Mouse (Mus musculus) testis, adult 2 months (tissue): ENCODE measurements around the gene Tectb. TPM values are rescaled to one million over a fixed set of nuclear protein-coding genes. Genes with fewer than 3 reads are reported as not detected.

Experiments
- H3K27ac ChIP-seq: fragments of 200-500 bp; 2 replicates; pipeline ENCODE4 v1.5.1; 2012; ENCODE audit warnings: low read depth, low read length; ENCODE audit not compliant: control insufficient read depth, insufficient read depth
- H3K27me3 ChIP-seq: fragments of 200-500 bp; 2 replicates; pipeline ENCODE4 v1.6.1; 2012; ENCODE audit warnings: mild to moderate bottlenecking, low read length, moderate library complexity; ENCODE audit not compliant: control insufficient read depth, insufficient read depth
- H3K36me3 ChIP-seq: fragments of 200-500 bp; 2 replicates; pipeline ENCODE4 v1.6.1; 2012; ENCODE audit warnings: mild to moderate bottlenecking, low read length; ENCODE audit not compliant: control insufficient read depth, insufficient read depth
- H3K4me1 ChIP-seq: fragments of 200-500 bp; 2 replicates; pipeline ENCODE4 v1.6.1; 2012; ENCODE audit warnings: low read length; ENCODE audit not compliant: control insufficient read depth, insufficient read depth
- H3K4me3 ChIP-seq: fragments of 200-500 bp; 2 replicates; pipeline ENCODE4 v1.5.1; 2012; ENCODE audit warnings: low read depth, mild to moderate bottlenecking, low read length, moderate library complexity, mixed read lengths; ENCODE audit not compliant: control insufficient read depth
- CTCF ChIP-seq: fragments of 200-500 bp; IDR thresholded peaks from 2 replicates; pipeline ENCODE4 v1.5.1; 2012; ENCODE audit warnings: low read depth, mild to moderate bottlenecking, inconsistent platforms, low read length, moderate library complexity; ENCODE audit not compliant: control insufficient read depth, insufficient read depth, insufficient replicate concordance
- POLR2A ChIP-seq: fragments of 200-500 bp; IDR thresholded peaks from 2 replicates; pipeline ENCODE4 v1.6.1; 2012; ENCODE audit warnings: low read depth, mild to moderate bottlenecking, inconsistent platforms, low read length, moderate library complexity; ENCODE audit not compliant: control insufficient read depth
- polyA plus RNA-seq: library from polyadenylated mRNA; depleted of rRNA; stranded (reverse); fragments of >200 nt; gene quantifications from 2 replicates; pipeline ENCODE4 v1.2.3, GENCODE M21; 2012

Gene Tectb
- polyA plus RNA-seq, 1 experiment, result 0.30 TPM

- H3K4me3 ChIP-seq, result no peak overlapping the region
- H3K36me3 ChIP-seq, result no peaks in the 10 kb centered on the region
- H3K27ac ChIP-seq, result peak overlapping the region; percentile 49; the same call in 1 of the 2 replicates
- H3K4me1 ChIP-seq, result peaks cover 6% of the 10 kb centered on the region
- H3K27me3 ChIP-seq, result no peaks in the 10 kb centered on the region
- TF ChIP-seq POLR2A (no peak), CTCF (no peak)
Observed at GRCm38 (mm10) chr19:55194520-55195170, 14.1 kb downstream of the Tectb start.

GRCm38 (mm10) chr19:55195574-55195973 is 15.0 kb downstream of the Tectb start:
- Histone ChIP-seq H3K4me3 (no peak overlapping the region), H3K27ac (no peak overlapping the region), H3K27me3 (no peaks in the 10 kb centered on the region), H3K36me3 (no peaks in the 10 kb centered on the region), H3K4me1 (peaks cover 6% of the 10 kb centered on the region)
- TF ChIP-seq POLR2A (no peak), CTCF (no peak)

GRCm38 (mm10) chr19:55198303-55198702 is 17.8 kb downstream of the Tectb start:
- Histone ChIP-seq H3K36me3 (no peaks in the 10 kb centered on the region), H3K27ac (no peak overlapping the region), H3K27me3 (no peaks in the 10 kb centered on the region), H3K4me3 (no peak overlapping the region), H3K4me1 (peaks cover 4% of the 10 kb centered on the region; the same call in 1 of the 2 replicates)
- TF ChIP-seq POLR2A (no peak), CTCF (peak; percentile 56; the same call in 1 of the 2 replicates)

- Histone ChIP-seq H3K36me3 (no peaks in the 10 kb centered on the region), H3K27me3 (no peaks in the 10 kb centered on the region), H3K4me1 (peaks cover 6% of the 10 kb centered on the region), H3K4me3 (no peak overlapping the region), H3K27ac (no peak overlapping the region)
- TF ChIP-seq POLR2A, result no peak
- no peak for TF ChIP-seq CTCF
Observed at GRCm38 (mm10) chr19:55206482-55207138, 26.1 kb downstream of the Tectb start.

GRCm38 (mm10) chr19:55207205-55207604 is 26.7 kb downstream of the Tectb start:
- peaks cover 6% of the 10 kb centered on the region for H3K4me1 ChIP-seq
- TF ChIP-seq CTCF, result no peak
- no peak for TF ChIP-seq POLR2A
- H3K27ac ChIP-seq, result no peak overlapping the region
- H3K36me3 ChIP-seq, result no peaks in the 10 kb centered on the region
- no peaks in the 10 kb centered on the region for H3K27me3 ChIP-seq
- no peak overlapping the region for H3K4me3 ChIP-seq

- Histone ChIP-seq H3K4me3 (no peak overlapping the region; the same call in 1 of the 2 replicates), H3K27me3 (no peaks in the 10 kb centered on the region), H3K36me3 (no peaks in the 10 kb centered on the region), H3K4me1 (peaks cover 6% of the 10 kb centered on the region), H3K27ac (no peak overlapping the region)
- TF ChIP-seq POLR2A (no peak), CTCF (no peak)
Observed at GRCm38 (mm10) chr19:55207746-55208538, 27.4 kb downstream of the Tectb start.

- TF ChIP-seq POLR2A (no peak), CTCF (no peak)
- H3K4me1 ChIP-seq, result peaks cover 6% of the 10 kb centered on the region
- H3K27ac ChIP-seq, result no peak overlapping the region
- no peaks in the 10 kb centered on the region for H3K27me3 ChIP-seq
- no peaks in the 10 kb centered on the region for H3K36me3 ChIP-seq
- H3K4me3 ChIP-seq, result no peak overlapping the region
Observed at GRCm38 (mm10) chr19:55208654-55209053, 28.1 kb downstream of the Tectb start.
